Mouse (Mus musculus) limb, embryonic 11.5 days (tissue): Measurements from ENCODE around the gene Gm3636. TPM values are rescaled to one million over a fixed set of nuclear protein-coding genes. Genes with fewer than 3 reads are reported as not detected.
"Not testable (repeated sequence)": the region's sequence is repeated elsewhere in the genome, so short reads cannot be mapped to it uniquely, and the experiment has no call there.

Experiments used
- ATAC-seq: fragments of 200-750 bp; cut with Nextera tagmentation; 2 replicates; pipeline ENCODE4 v1.8.0; 2017; ENCODE audit warnings: low read depth; ENCODE audit not compliant: insufficient number of reproducible peaks, low FRiP score, low TSS enrichment
- DNase-seq: peaks from one replicate; pipeline ENCODE4 v3.0.0-alpha.2; 2015; ENCODE audit warnings: low spot score
- H3K27ac ChIP-seq: fragments of 300-500 bp; sonication (generic); replicated peaks from 2 replicates; pipeline ENCODE4 v1.5.1; 2014; ENCODE audit warnings: low read depth, mild to moderate bottlenecking, low read length
- H3K27me3 ChIP-seq: fragments of 300-500 bp; sonication (generic); 2 replicates; pipeline ENCODE4 v1.6.1; 2014; ENCODE audit warnings: mild to moderate bottlenecking, low read length, mixed read lengths; ENCODE audit not compliant: control insufficient read depth, insufficient read depth
- H3K36me3 ChIP-seq: fragments of 300-500 bp; sonication (generic); 2 replicates; pipeline ENCODE4 v1.6.1; 2014; ENCODE audit warnings: mild to moderate bottlenecking, low read length, moderate library complexity, mixed read lengths; ENCODE audit not compliant: control insufficient read depth, insufficient read depth
- H3K4me1 ChIP-seq: fragments of 300-500 bp; sonication (generic); 2 replicates; pipeline ENCODE4 v1.6.1; 2014; ENCODE audit warnings: low read length, mixed read lengths; ENCODE audit not compliant: control insufficient read depth, insufficient read depth
- H3K4me2 ChIP-seq: fragments of 300-500 bp; sonication (generic); 2 replicates; pipeline ENCODE4 v1.6.1; 2014; ENCODE audit warnings: low read depth, mild to moderate bottlenecking, moderate library complexity; ENCODE audit not compliant: severe bottlenecking
- H3K4me3 ChIP-seq: fragments of 300-500 bp; sonication (generic); 2 replicates; pipeline ENCODE4 v1.5.1; 2014; ENCODE audit warnings: low read depth, low read length
- H3K9ac ChIP-seq: fragments of 300-500 bp; sonication (generic); 2 replicates; pipeline ENCODE4 v1.6.1; 2014; ENCODE audit warnings: mild to moderate bottlenecking, low read length
- H3K9me3 ChIP-seq: fragments of 300-500 bp; sonication (generic); 2 replicates; pipeline ENCODE4 v1.6.1; 2016; ENCODE audit warnings: low read length; ENCODE audit not compliant: control insufficient read depth
- WGBS: fragments of 180-500 bp; shearing (Covaris S2); extraction: QIAGEN DNeasy Blood & Tissue Kit; methylation state at CpG from one replicate; pipeline ENCODE4 v1.1.7; 2014; 5-methylcytosine and 5-hydroxymethylcytosine counted together
- polyA plus RNA-seq: library from polyadenylated mRNA; unstranded; fragments of >200 nt; fragmentation: Nextera tagmentation; extraction: Ambion mirVana; gene quantifications from 2 replicates; pipeline ENCODE4 v1.2.1, GENCODE M21; 2014

Gene Gm3636
- polyA plus RNA-seq, result 5.1 and 5.3 TPM in 2 replicates

DNA sequence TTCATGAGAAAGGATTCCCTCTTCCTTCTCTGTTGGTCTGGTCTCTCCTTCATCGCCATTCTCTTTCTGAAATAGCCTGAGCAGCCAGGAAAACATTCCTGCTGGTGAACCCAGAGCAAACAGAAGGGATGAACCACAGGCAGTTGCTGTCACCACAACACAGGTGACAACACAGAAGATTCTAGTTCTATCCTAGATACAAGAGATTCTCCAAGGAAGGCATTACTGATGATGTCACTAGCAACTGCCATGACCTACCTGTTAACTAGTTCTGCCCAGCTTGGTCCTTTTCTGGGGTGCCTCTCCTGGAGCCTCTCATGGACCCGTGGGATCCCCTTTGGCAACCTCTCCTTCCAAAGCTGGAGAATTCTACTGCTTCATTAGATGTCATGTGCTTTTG is at the start of gene Gm3636:
Gm3636 (minus strand) TSS at position 101 of the 400 bp plus-strand sequence.
- not testable (repeated sequence) for H3K4me2 ChIP-seq, ATAC-seq, H3K36me3 ChIP-seq, H3K9me3 ChIP-seq, H3K27me3 ChIP-seq, H3K9ac ChIP-seq, H3K4me1 ChIP-seq, H3K4me3 ChIP-seq, H3K27ac ChIP-seq, DNase-seq
- WGBS, result no CpG with 5 or more reads among the region's 2 CpGs

DNA sequence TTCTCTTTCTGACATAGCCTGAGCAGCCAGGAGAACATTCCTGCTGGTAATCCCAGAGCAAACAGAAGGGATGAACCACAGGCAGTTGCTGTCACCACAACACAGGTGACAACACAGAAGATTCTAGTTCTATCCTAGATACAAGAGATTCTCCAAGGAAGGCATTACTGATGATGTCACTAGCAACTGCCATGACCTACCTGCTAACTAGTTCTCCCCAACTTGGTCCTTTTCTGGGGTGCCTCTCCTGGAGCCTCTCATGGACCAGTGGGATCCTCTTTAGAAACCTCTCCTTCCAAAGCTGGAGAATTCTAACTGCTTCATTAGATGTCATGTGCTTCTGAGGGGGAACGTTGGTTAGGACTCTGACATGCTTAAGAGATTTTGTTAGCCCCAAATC is 32.2 kb upstream of the Gm3636 start, which contains the start of gene Gm8362:
Gm8362 (minus strand) TSS at position 101 of the 400 bp plus-strand sequence.
- not testable (repeated sequence) for H3K36me3 ChIP-seq, H3K4me3 ChIP-seq, H3K27me3 ChIP-seq, H3K27ac ChIP-seq, H3K4me2 ChIP-seq, H3K4me1 ChIP-seq, H3K9ac ChIP-seq, ATAC-seq, DNase-seq, H3K9me3 ChIP-seq
- 80% methylated on average over 1 of the region's 1 CpGs for WGBS

DNA sequence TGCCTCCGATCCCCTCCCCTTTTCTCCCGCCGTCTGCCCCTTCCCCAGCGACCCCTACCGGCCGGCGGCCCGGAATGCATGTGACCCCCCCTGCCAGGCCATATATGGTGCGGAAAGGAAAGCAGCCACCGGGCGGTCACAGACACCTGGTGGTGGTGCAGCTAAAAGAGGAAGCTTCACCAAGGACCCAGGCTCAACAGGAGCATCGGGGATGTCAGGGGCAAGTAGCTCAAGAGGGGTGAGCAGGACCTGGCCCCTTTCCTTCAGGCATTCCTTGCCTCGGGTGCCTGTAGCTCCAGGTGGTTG is 15.1 kb upstream of the Gm3636 start:
- H3K9me3 ChIP-seq, H3K4me2 ChIP-seq, H3K27ac ChIP-seq, ATAC-seq, H3K27me3 ChIP-seq, H3K4me1 ChIP-seq, H3K36me3 ChIP-seq, DNase-seq, H3K9ac ChIP-seq: not testable (repeated sequence)
- WGBS, result 0% methylated on average over 3 of the region's 13 CpGs
- H3K4me3 ChIP-seq, result peak overlapping the region; percentile 28; the same call in 1 of the 2 replicates

- H3K27me3 ChIP-seq, H3K4me1 ChIP-seq, H3K9me3 ChIP-seq, H3K36me3 ChIP-seq, H3K27ac ChIP-seq, H3K9ac ChIP-seq, ATAC-seq: not testable (repeated sequence)
- H3K4me2 ChIP-seq, result peak overlapping the region; percentile 29; the same call in 1 of the 2 replicates
- peak overlapping the region; percentile 28 for H3K4me3 ChIP-seq
- WGBS, result 2% methylated on average over 23 of the region's 67 CpGs
- DNase-seq, result peak; percentile 22
Measured at GRCm38 (mm10) chr14:6756384-6757230, 14.5 kb upstream of the Gm3636 start.

DNA sequence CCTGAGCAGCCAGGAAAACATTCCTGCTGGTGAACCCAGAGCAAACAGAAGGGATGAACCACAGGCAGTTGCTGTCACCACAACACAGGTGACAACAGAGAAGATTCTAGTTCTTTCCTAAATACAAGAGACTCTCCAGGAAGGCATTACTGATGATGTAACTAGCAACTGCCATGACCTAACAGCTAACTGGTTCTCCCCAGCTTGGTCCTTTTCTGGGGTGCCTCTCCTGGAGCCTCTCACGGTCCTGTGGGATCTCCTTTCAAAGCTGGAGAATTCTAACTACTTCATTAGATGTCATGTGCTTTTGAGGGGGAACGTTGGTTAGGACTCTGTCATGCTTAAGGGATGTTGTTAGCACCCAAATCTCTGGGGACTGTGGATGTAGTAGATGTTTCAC is 22.0 kb downstream of the Gm3636 start, which contains the start of gene Gm8050:
Gm8050 (minus strand) TSS at position 101 of the 400 bp plus-strand sequence.
- not testable (repeated sequence) for H3K36me3 ChIP-seq, ATAC-seq, H3K9ac ChIP-seq, H3K27me3 ChIP-seq, H3K27ac ChIP-seq, H3K4me2 ChIP-seq, H3K4me1 ChIP-seq, DNase-seq, H3K9me3 ChIP-seq, H3K4me3 ChIP-seq
- WGBS, result no CpG with 5 or more reads among the region's 2 CpGs

Other genes starting within 250 kb of the Gm3636 start
- gene Gm8356, start 205.0 kb downstream of the Gm3636 start, polyA plus RNA-seq, result not detected in 2 replicates
- 0.41 and 0.43 TPM in 2 replicates for gene Gm3629, start 151.7 kb downstream of the Gm3636 start, polyA plus RNA-seq
- gene Gm3460, start 119.9 kb downstream of the Gm3636 start, polyA plus RNA-seq, result not detected in 2 replicates
- not detected in 2 replicates for gene Gm10251, start 58.2 kb downstream of the Gm3636 start, polyA plus RNA-seq
- not detected in 2 replicates for gene Gm8050, start 22.1 kb downstream of the Gm3636 start, polyA plus RNA-seq
- not detected in 2 replicates for gene Gm8362, start 32.1 kb upstream of the Gm3636 start, polyA plus RNA-seq
- not detected in 2 replicates for gene Gm3642, start 98.0 kb upstream of the Gm3636 start, polyA plus RNA-seq
- 1.3 and 2.9 TPM in 2 replicates for gene Gm3667, start 147.6 kb upstream of the Gm3636 start, polyA plus RNA-seq
- gene Gm6356, start 231.5 kb upstream of the Gm3636 start, polyA plus RNA-seq, result not detected in 2 replicates